Mouse (Mus musculus): Measurements from ENCODE around the gene Arhgap31. TPM values are rescaled to one million over a fixed set of nuclear protein-coding genes. Genes with fewer than 3 reads are reported as not detected.

Arhgap31 gene
- 33.9 and 35.8 TPM in 2 replicates for polyA plus RNA-seq (2014; fragmentation: Nextera tagmentation; extraction: Ambion mirVana)

- Histone ChIP-seq H3K4me2 (peak within 1 kb of the TSS; percentile 60), H3K27me3 (ENCODE audit: control insufficient read depth, insufficient read depth, low read length) (no peaks in the 10 kb centered on the region), H3K36me3 (ENCODE audit: control insufficient read depth, insufficient read depth, low read length) (no peaks in the 10 kb centered on the region), H3K4me3 (ENCODE audit: low read depth, low read length) (peak within 1 kb of the TSS; percentile 80), H3K27ac (ENCODE audit: low read depth, low read length) (peak within 1 kb of the TSS; percentile 100), H3K9ac (ENCODE audit: low read depth, low read length) (peak within 1 kb of the TSS; percentile 97), H3K4me1 (ENCODE audit: control insufficient read depth, insufficient read depth, low read length) (peaks cover 30% of the 10 kb centered on the region), H3K9me3 (replicated peaks; ENCODE audit: control insufficient read depth, low read length) (no peaks in the 10 kb centered on the region)
- WGBS (ENCODE audit: insufficient replicate concordance): under 1% methylated on average over 74 of the region's 74 CpGs
- ATAC-seq (replicated peaks; ENCODE audit: insufficient number of reproducible peaks, low FRiP score, low TSS enrichment): peak; percentile 91
Measured at GRCm38 (mm10) chr16:38712581-38713403, at the start of gene Arhgap31. Arhgap31 (minus strand) TSS chr16:38713274.

GRCm38 (mm10) chr16:38762401-38762800 is 49.3 kb upstream of the Arhgap31 start:
- Histone ChIP-seq H3K4me1 (ENCODE audit: control insufficient read depth, insufficient read depth, low read length) (peaks cover 6% of the 10 kb centered on the region; the same call in 1 of the 2 replicates), H3K9ac (ENCODE audit: low read depth, low read length) (no peak overlapping the region), H3K27me3 (ENCODE audit: control insufficient read depth, insufficient read depth, low read length) (no peaks in the 10 kb centered on the region), H3K4me3 (ENCODE audit: low read depth, low read length) (no peak overlapping the region), H3K4me2 (no peak overlapping the region), H3K36me3 (ENCODE audit: control insufficient read depth, insufficient read depth, low read length) (peaks cover 4% of the 10 kb centered on the region), H3K9me3 (replicated peaks; ENCODE audit: control insufficient read depth, low read length) (no peaks in the 10 kb centered on the region), H3K27ac (ENCODE audit: low read depth, low read length) (no peak overlapping the region)
- 88% methylated on average over 8 of the region's 8 CpGs for WGBS (ENCODE audit: insufficient replicate concordance)
- ATAC-seq (replicated peaks; ENCODE audit: insufficient number of reproducible peaks, low FRiP score, low TSS enrichment): no peak

- WGBS (ENCODE audit: insufficient replicate concordance): 75% methylated on average over 5 of the region's 5 CpGs
- Histone ChIP-seq H3K4me1 (ENCODE audit: control insufficient read depth, insufficient read depth, low read length) (peaks cover 6% of the 10 kb centered on the region; the same call in 1 of the 2 replicates), H3K27ac (ENCODE audit: low read depth, low read length) (no peak overlapping the region), H3K4me3 (ENCODE audit: low read depth, low read length) (no peak overlapping the region), H3K36me3 (ENCODE audit: control insufficient read depth, insufficient read depth, low read length) (peaks cover 4% of the 10 kb centered on the region), H3K9ac (ENCODE audit: low read depth, low read length) (no peak overlapping the region), H3K9me3 (replicated peaks; ENCODE audit: control insufficient read depth, low read length) (no peaks in the 10 kb centered on the region), H3K4me2 (no peak overlapping the region), H3K27me3 (ENCODE audit: control insufficient read depth, insufficient read depth, low read length) (no peaks in the 10 kb centered on the region)
- no peak for ATAC-seq (replicated peaks; ENCODE audit: insufficient number of reproducible peaks, low FRiP score, low TSS enrichment)
Measured at GRCm38 (mm10) chr16:38761972-38762371, 48.9 kb upstream of the Arhgap31 start.

GRCm38 (mm10) chr16:38760834-38761375 is 47.8 kb upstream of the Arhgap31 start:
- peaks cover 8% of the 10 kb centered on the region; the same call in 1 of the 2 replicates for H3K4me1 ChIP-seq (ENCODE audit: control insufficient read depth, insufficient read depth, low read length)
- no peaks in the 10 kb centered on the region for H3K27me3 ChIP-seq (ENCODE audit: control insufficient read depth, insufficient read depth, low read length)
- peaks cover 4% of the 10 kb centered on the region for H3K36me3 ChIP-seq (ENCODE audit: control insufficient read depth, insufficient read depth, low read length)
- H3K27ac ChIP-seq (ENCODE audit: low read depth, low read length): no peak overlapping the region
- WGBS (ENCODE audit: insufficient replicate concordance): 79% methylated on average over 6 of the region's 6 CpGs
- no peak overlapping the region for H3K4me2 ChIP-seq
- no peak overlapping the region for H3K9ac ChIP-seq (ENCODE audit: low read depth, low read length)
- H3K9me3 ChIP-seq (replicated peaks; ENCODE audit: control insufficient read depth, low read length): no peaks in the 10 kb centered on the region
- ATAC-seq (replicated peaks; ENCODE audit: insufficient number of reproducible peaks, low FRiP score, low TSS enrichment): no peak
- H3K4me3 ChIP-seq (ENCODE audit: low read depth, low read length): no peak overlapping the region

GRCm38 (mm10) chr16:38760239-38760638 is 47.2 kb upstream of the Arhgap31 start:
- Histone ChIP-seq H3K4me3 (ENCODE audit: low read depth, low read length) (no peak overlapping the region), H3K27ac (ENCODE audit: low read depth, low read length) (no peak overlapping the region), H3K9ac (ENCODE audit: low read depth, low read length) (no peak overlapping the region), H3K4me2 (no peak overlapping the region), H3K36me3 (ENCODE audit: control insufficient read depth, insufficient read depth, low read length) (peaks cover 4% of the 10 kb centered on the region), H3K4me1 (ENCODE audit: control insufficient read depth, insufficient read depth, low read length) (peaks cover 8% of the 10 kb centered on the region; the same call in 1 of the 2 replicates), H3K27me3 (ENCODE audit: control insufficient read depth, insufficient read depth, low read length) (no peaks in the 10 kb centered on the region), H3K9me3 (replicated peaks; ENCODE audit: control insufficient read depth, low read length) (no peaks in the 10 kb centered on the region)
- no peak for ATAC-seq (replicated peaks; ENCODE audit: insufficient number of reproducible peaks, low FRiP score, low TSS enrichment)
- 91% methylated on average over 5 of the region's 5 CpGs for WGBS (ENCODE audit: insufficient replicate concordance)

- Histone ChIP-seq H3K4me3 (ENCODE audit: low read depth, low read length) (no peak overlapping the region), H3K27ac (ENCODE audit: low read depth, low read length) (no peak overlapping the region), H3K4me2 (no peak overlapping the region), H3K9me3 (replicated peaks; ENCODE audit: control insufficient read depth, low read length) (no peaks in the 10 kb centered on the region), H3K4me1 (ENCODE audit: control insufficient read depth, insufficient read depth, low read length) (peaks cover 13% of the 10 kb centered on the region), H3K27me3 (ENCODE audit: control insufficient read depth, insufficient read depth, low read length) (no peaks in the 10 kb centered on the region), H3K36me3 (ENCODE audit: control insufficient read depth, insufficient read depth, low read length) (peaks cover 4% of the 10 kb centered on the region; the same call in 1 of the 2 replicates), H3K9ac (ENCODE audit: low read depth, low read length) (no peak overlapping the region)
- ATAC-seq (replicated peaks; ENCODE audit: insufficient number of reproducible peaks, low FRiP score, low TSS enrichment): no peak
- WGBS (ENCODE audit: insufficient replicate concordance): 82% methylated on average over 12 of the region's 12 CpGs
Measured at GRCm38 (mm10) chr16:38758104-38758861, 45.2 kb upstream of the Arhgap31 start.

- peaks cover 4% of the 10 kb centered on the region; the same call in 1 of the 2 replicates for H3K36me3 ChIP-seq (ENCODE audit: control insufficient read depth, insufficient read depth, low read length)
- no peaks in the 10 kb centered on the region for H3K27me3 ChIP-seq (ENCODE audit: control insufficient read depth, insufficient read depth, low read length)
- no peak overlapping the region for H3K4me3 ChIP-seq (ENCODE audit: low read depth, low read length)
- no peaks in the 10 kb centered on the region for H3K9me3 ChIP-seq (replicated peaks; ENCODE audit: control insufficient read depth, low read length)
- WGBS (ENCODE audit: insufficient replicate concordance): 91% methylated on average over 19 of the region's 19 CpGs
- no peak overlapping the region for H3K4me2 ChIP-seq
- no peak overlapping the region for H3K9ac ChIP-seq (ENCODE audit: low read depth, low read length)
- ATAC-seq (replicated peaks; ENCODE audit: insufficient number of reproducible peaks, low FRiP score, low TSS enrichment): no peak
- H3K4me1 ChIP-seq (ENCODE audit: control insufficient read depth, insufficient read depth, low read length): peaks cover 20% of the 10 kb centered on the region
- H3K27ac ChIP-seq (ENCODE audit: low read depth, low read length): no peak overlapping the region
Measured at GRCm38 (mm10) chr16:38757626-38758025, 44.6 kb upstream of the Arhgap31 start.

- H3K36me3 ChIP-seq (ENCODE audit: control insufficient read depth, insufficient read depth, low read length): peaks cover 4% of the 10 kb centered on the region; the same call in 1 of the 2 replicates
- 53% methylated on average over 4 of the region's 4 CpGs for WGBS (ENCODE audit: insufficient replicate concordance)
- H3K4me3 ChIP-seq (ENCODE audit: low read depth, low read length): no peak overlapping the region
- no peak for ATAC-seq (replicated peaks; ENCODE audit: insufficient number of reproducible peaks, low FRiP score, low TSS enrichment)
- no peak overlapping the region for H3K4me2 ChIP-seq
- H3K9ac ChIP-seq (ENCODE audit: low read depth, low read length): no peak overlapping the region
- no peaks in the 10 kb centered on the region for H3K27me3 ChIP-seq (ENCODE audit: control insufficient read depth, insufficient read depth, low read length)
- peaks cover 22% of the 10 kb centered on the region for H3K4me1 ChIP-seq (ENCODE audit: control insufficient read depth, insufficient read depth, low read length)
- no peaks in the 10 kb centered on the region for H3K9me3 ChIP-seq (replicated peaks; ENCODE audit: control insufficient read depth, low read length)
- H3K27ac ChIP-seq (ENCODE audit: low read depth, low read length): peak overlapping the region; percentile 81
Measured at GRCm38 (mm10) chr16:38756572-38756971, 43.5 kb upstream of the Arhgap31 start.

Data from heart, embryonic 11.5 days (tissue).